Mouse (Mus musculus) retina, postnatal 7 days (tissue): ENCODE data around the gene Rtn4r.

ENCODE experiments used
- DNase-seq: peaks from one replicate; pipeline ENCODE4 v3.0.0-alpha.2; 2012; ENCODE audit warnings: low read depth, low spot score

The Rtn4r gene

GRCm38 (mm10) chr16:18156579-18157350 lies 29.3 kb downstream of the Rtn4r start:
- no peak for DNase-seq

GRCm38 (mm10) chr16:18159255-18159654 lies 31.8 kb downstream of the Rtn4r start:
- no peak for DNase-seq

- DNase-seq, result no peak
Measured at GRCm38 (mm10) chr16:18159778-18160177, 32.3 kb downstream of the Rtn4r start.

- no peak for DNase-seq
Measured at GRCm38 (mm10) chr16:18160514-18160913, 33.1 kb downstream of the Rtn4r start.

- no peak for DNase-seq
Measured at GRCm38 (mm10) chr16:18161190-18161589, 33.7 kb downstream of the Rtn4r start.

GRCm38 (mm10) chr16:18164642-18165238 lies 37.3 kb downstream of the Rtn4r start:
- no peak for DNase-seq

GRCm38 (mm10) chr16:18166613-18167190 lies 39.3 kb downstream of the Rtn4r start:
- DNase-seq, result no peak

GRCm38 (mm10) chr16:18169156-18169555 lies 41.7 kb downstream of the Rtn4r start:
- DNase-seq, result no peak

- no peak for DNase-seq
Measured at GRCm38 (mm10) chr16:18169776-18170175, 42.3 kb downstream of the Rtn4r start.

- DNase-seq, result peak; percentile 60
Measured at GRCm38 (mm10) chr16:18172266-18172855, 44.9 kb downstream of the Rtn4r start.

GRCm38 (mm10) chr16:18173231-18173630 lies 45.8 kb downstream of the Rtn4r start:
- DNase-seq, result no peak

- DNase-seq, result no peak
Measured at GRCm38 (mm10) chr16:18173788-18174187, 46.3 kb downstream of the Rtn4r start.

GRCm38 (mm10) chr16:18175817-18176541 lies 48.5 kb downstream of the Rtn4r start:
- DNase-seq, result no peak

GRCm38 (mm10) chr16:18176758-18177157 lies 49.3 kb downstream of the Rtn4r start:
- DNase-seq, result no peak

- DNase-seq, result peak; percentile 34
Measured at GRCm38 (mm10) chr16:18179591-18179990, 52.1 kb downstream of the Rtn4r start.

GRCm38 (mm10) chr16:18181398-18181797 lies 54.0 kb downstream of the Rtn4r start:
- no peak for DNase-seq

- no peak for DNase-seq
Measured at GRCm38 (mm10) chr16:18182766-18183165, 55.3 kb downstream of the Rtn4r start.

- DNase-seq, result no peak
Measured at GRCm38 (mm10) chr16:18185715-18186449, 58.4 kb downstream of the Rtn4r start.

- peak; percentile 28 for DNase-seq
Measured at GRCm38 (mm10) chr16:18186798-18187197, 59.4 kb downstream of the Rtn4r start.

GRCm38 (mm10) chr16:18187221-18187620 lies 59.8 kb downstream of the Rtn4r start:
- no peak for DNase-seq

- DNase-seq, result no peak
Measured at GRCm38 (mm10) chr16:18191006-18191405, 63.6 kb downstream of the Rtn4r start.
